Mouse (Mus musculus): ENCODE measurements around the gene Mlycd.

DNA sequence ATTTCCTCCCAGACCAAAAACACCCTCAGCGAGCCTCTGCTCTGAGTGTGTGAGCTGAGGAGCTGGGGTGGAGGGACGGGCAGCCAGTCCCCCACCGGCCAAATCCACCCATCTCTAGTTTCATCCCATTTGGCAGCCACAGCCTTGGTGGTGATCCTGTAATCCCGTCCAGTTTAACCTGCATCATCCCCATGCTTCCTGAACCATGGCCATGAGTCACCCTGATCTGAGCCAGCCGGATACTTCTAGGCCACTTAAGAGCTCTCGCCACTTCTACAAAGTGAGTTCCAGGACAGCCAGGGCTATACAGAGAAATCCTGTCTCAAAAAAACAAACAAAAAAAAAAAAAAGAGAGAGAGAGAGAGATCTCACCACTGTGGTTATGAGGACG is 33.7 kb downstream of the Mlycd start:
- TF ChIP-seq CTCF (IDR thresholded peaks at IDR 0.05; ENCODE audit: low read depth, low read length): no peak
- no peak for TF ChIP-seq POLR2A (IDR thresholded peaks at IDR 0.05; ENCODE audit: borderline replicate concordance, low read depth, low read length)
